Mouse (Mus musculus) CD4-positive helper T cell, adult 2 months (primary cell): ENCODE results near the gene Bnip2.

Experiments used
- DNase-seq: peaks from one replicate; pipeline ENCODE4 v3.0.0-alpha.2; 2012; ENCODE audit warnings: low read depth, missing footprints, low spot score

The Bnip2 gene

DNA sequence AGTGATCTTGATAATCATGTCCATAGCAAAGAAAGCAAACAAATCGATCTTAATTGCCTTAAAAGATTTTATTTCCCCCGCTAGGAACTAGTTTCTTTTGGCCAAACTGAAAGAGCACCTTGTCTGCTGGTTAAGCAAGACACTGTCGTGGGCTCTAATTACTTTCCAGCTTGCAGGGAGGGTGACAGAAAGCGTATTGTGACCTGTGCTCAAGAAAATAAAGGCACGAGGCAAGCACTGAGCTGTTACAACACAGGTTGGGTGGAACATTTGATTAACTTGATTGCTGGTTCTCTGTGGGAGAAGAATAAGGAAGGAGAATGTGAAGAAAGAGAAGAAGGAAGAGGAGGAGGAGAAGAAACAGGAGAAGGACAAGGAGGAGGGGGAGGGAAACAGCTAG lies 59.0 kb downstream of the Bnip2 start:
- DNase-seq = no peak

DNA sequence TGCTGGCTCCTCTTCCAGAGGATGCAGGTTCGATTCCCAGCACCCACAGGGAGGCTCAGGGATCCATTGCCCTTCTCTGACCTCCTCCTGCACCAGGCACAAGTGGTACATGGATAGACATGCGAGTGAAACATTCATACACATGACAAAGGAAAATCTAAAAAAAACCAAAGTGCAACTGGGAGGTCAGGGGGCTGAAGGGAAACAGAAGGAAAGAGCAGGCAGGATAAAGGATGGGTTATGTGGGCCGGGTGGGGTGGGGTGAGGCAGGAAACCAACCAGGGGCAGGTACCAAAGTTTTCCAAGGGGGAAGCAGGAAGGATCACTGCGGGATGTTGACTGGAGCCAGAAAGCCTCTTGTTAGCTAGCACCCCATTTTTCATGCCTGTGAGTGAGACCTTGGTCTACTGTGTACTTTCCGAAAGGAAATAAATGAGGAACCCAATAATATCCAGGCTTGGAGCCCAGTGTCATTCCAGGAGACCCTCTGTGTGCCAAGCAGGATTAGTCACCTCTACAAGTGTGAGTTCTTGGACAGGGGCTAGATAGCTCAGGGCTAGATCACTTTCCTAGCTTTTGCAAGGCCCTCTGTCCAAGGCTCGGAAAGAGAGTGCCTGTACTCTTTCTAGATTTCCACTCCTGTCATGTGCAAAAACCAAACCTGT lies 59.6 kb downstream of the Bnip2 start:
- no peak for DNase-seq

DNA sequence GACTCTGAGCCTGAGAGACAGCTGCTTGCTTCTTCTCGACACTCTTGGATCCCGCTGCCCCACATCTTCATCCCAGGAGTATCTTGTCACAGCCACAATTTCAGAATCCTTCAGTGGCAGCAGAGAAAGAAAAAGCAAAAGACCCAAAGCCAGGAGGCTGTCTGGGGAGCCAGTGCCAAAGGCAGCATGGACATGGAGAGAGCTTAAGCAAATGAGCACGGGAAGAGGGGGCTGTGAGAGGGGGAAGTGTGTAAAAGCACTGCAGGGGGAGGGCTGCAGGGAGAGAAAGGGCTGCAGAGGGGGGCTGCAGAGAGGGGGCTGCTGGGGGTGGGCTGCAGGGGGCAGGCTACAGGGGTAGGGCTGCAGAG lies 60.1 kb downstream of the Bnip2 start:
- DNase-seq = no peak

DNA sequence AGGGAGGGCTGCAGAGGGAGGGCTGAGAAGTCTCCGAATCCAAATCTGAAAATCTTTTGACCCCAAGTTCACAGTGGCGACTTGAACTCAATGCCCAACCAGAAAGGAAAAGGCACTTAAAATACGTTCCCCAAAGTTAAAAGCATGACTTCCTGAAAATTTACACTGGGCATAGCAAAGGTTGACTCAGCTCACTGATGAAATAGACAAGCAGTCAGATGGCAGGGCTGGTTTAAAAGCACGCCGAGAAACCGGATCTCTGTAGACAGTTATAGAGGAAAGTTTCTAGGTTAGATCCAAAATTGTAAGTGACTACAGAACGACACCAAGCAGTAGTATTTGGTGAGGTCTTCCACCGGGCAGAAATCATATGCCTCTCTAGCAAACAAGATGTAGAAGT lies 60.6 kb downstream of the Bnip2 start:
- DNase-seq = no peak

DNA sequence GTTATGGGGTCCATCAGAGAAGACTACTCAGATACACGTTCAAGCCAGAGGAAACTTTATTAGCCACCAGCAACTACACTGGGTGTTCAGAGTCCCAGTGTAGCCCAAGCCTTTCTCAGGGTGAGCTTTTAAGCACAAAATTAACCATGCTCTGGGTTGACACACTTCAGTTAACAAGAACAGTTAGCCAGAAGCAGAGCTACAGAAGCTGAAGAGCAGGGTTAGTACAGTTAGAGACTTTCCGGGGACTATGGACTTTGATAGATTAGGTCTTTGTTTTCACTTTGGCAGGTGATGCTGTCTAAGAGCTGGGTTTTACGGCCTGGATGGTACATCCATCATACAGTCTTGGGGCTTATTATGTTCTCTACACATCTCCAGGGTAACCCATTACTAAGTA lies 63.5 kb downstream of the Bnip2 start:
- no peak for DNase-seq

DNA sequence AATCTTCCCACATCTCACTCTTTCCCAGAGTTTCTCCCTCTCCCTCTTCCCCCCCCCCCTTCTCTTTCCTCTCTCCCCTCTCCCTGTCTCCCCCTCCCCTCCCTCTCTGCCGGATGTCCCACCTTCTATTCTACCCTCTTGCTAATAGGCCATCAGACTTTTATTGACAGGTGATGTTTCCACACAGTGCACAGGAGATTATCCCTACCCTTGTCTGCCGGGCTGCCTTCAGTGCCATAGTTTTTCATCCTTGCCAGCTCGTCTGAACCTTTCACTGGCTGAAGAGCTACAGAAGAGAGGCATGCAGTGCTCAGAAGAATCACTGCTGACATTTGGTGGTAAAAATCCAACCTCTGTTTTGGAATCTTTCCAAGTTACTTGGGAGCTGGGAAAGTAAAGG lies 64.1 kb downstream of the Bnip2 start:
- no peak for DNase-seq
